Comparison of ENCODE assay signal across 9 mouse cellular contexts in the genomic region with DNA sequence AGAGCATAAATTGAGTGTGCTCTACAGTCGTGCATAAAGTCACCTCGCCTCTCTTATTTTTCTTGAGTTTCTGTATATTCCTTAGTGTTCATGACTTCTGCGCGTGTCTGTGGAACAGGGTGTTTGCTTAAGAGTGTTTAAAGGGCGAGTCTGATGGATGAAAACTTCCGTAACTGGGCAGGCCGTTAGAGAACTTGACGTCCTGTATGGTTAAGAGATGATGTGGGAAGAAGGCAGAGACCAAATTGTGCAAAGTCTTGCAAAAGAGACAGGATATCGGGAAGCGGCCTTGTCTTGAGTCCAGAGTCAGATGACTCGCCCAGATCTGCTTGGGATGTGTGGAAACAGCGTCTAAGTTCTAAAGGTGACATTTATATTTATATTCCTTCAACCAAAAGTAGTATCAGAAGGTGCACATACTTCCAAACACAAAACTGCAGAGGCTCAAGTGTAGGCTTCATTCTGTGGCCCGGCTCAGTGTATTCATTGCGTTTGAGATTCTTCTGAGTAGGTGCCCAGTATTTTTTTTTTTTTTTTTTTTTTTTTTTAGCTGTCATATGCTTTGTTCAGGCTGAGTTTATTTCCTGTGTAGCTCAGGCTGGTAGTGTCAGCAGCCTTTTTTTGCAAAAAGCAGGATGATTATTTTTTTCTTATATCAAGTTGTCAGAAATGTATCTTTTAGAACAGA. TPM values are rescaled to one million over a fixed set of nuclear protein-coding genes. Genes with fewer than 3 reads are reported as not detected.
DNase-seq lines count a peak whose midpoint lies in the region; ATAC-seq and TF ChIP-seq lines count a peak whose summit lies in the region.
"Had no signal": no experiment of that assay in that cellular context is flagged by ENCODE, and none has a peak within 500 bp of the region (broad histone marks: within the 10 kb centered on the region; RNA-seq: fewer than 3 reads in every experiment).

No protein-coding gene starts in this region.

- no peak for TF ChIP-seq CTCF in MEL (IDR thresholded peaks at IDR 0.05 in 2 of 3, conservative IDR thresholded peaks at IDR 0.05 in 1 of 3; ENCODE audit: control insufficient read depth in 1 of 3, insufficient read depth in 1 of 3, low read depth in 2 of 3, low read length in 3 of 3, poor library complexity in 1 of 3, severe bottlenecking in 1 of 3)
- no peak for TF ChIP-seq CTCF in hindbrain, postnatal 0 days (IDR thresholded peaks at IDR 0.05; ENCODE audit: low read depth)
- no peak for TF ChIP-seq CTCF in liver, postnatal 0 days (IDR thresholded peaks at IDR 0.05; ENCODE audit: low read depth)
- TF ChIP-seq CTCF in olfactory bulb, adult 2 months (IDR thresholded peaks at IDR 0.05; ENCODE audit: insufficient read depth, low read depth, low read length) = no peak

- H3K27ac ChIP-seq in MEL (ENCODE audit: control insufficient read depth, low read depth, low read length) = peak overlapping the region; percentile 80
- H3K27ac ChIP-seq in forebrain, embryonic 14.5 days (ENCODE audit: low read depth, low read length) = peak overlapping the region; percentile 86
- peak overlapping the region; percentile 95 for H3K27ac ChIP-seq in hindbrain, postnatal 0 days
- H3K27ac ChIP-seq in liver, postnatal 0 days (ENCODE audit: low read depth) = peak overlapping the region; percentile 84
- peak overlapping the region; percentile 68 for H3K27ac ChIP-seq in olfactory bulb, adult 2 months (ENCODE audit: insufficient read depth, low read depth, low read length)

- peaks cover 0 to 9% of the 10 kb centered on the region in 2 experiments; a peak in 2 of 4 replicates for H3K36me3 ChIP-seq in MEL (ENCODE audit: control insufficient read depth in 1 of 2, insufficient read depth in 2 of 2, low read length in 2 of 2)
- H3K36me3 ChIP-seq in forebrain, embryonic 14.5 days (ENCODE audit: control insufficient read depth, insufficient read depth, low read length) = 0 out of 2 replicates have a peak, but pooled peaks cover 4% of the 10 kb centered on the region
- no peaks in the 10 kb centered on the region for H3K36me3 ChIP-seq in hindbrain, postnatal 0 days (ENCODE audit: insufficient read depth, low read length)
- H3K36me3 ChIP-seq in liver, postnatal 0 days (replicated peaks; ENCODE audit: insufficient read depth, low read length) = no peaks in the 10 kb centered on the region

- 20% methylated on average over 14 of the region's 14 CpGs for WGBS in forebrain, embryonic 14.5 days
- 11% methylated on average over 14 of the region's 14 CpGs for WGBS in hindbrain, postnatal 0 days
- WGBS in liver, postnatal 0 days (ENCODE audit: insufficient replicate concordance) = 12% methylated on average over 14 of the region's 14 CpGs
- WGBS in olfactory bulb, adult 2 months = 9% methylated on average over 14 of the region's 14 CpGs

- ATAC-seq in cerebellum, adult (ENCODE audit: insufficient number of reproducible peaks, low FRiP score, low TSS enrichment) = no peak
- no peak for ATAC-seq in forebrain, embryonic 14.5 days
- ATAC-seq in hindbrain, postnatal 0 days = no peak
- no peak for ATAC-seq in liver, postnatal 0 days

- TF ChIP-seq EP300 in MEL (IDR thresholded peaks at IDR 0.05; ENCODE audit: low read depth in 1 of 2, low read length in 2 of 2) = no peak
- no peak; the same call in 1 of the 2 replicates for TF ChIP-seq EP300 in liver, postnatal 0 days (IDR thresholded peaks at IDR 0.05; ENCODE audit: low read depth)

- TF ChIP-seq RAD21 in MEL (IDR thresholded peaks at IDR 0.05; ENCODE audit: low read depth, low read length) = no peak

- DNase-seq in cerebellum, adult 9-11 months = peak; percentile 31
- peak; percentile 65 for DNase-seq in MEL (ENCODE audit: low read depth, low spot score)
- no peak for DNase-seq in forebrain, embryonic 14.5 days (ENCODE audit: low spot score)
- peak; percentile 13 for DNase-seq in hindbrain, postnatal 0 days (ENCODE audit: low spot score)
- peak; percentile 23 for DNase-seq in liver, postnatal 0 days
- DNase-seq in right cerebral cortex, postnatal 4 days = no peak

- no peaks in the 10 kb centered on the region for H3K27me3 ChIP-seq in MEL (ENCODE audit: control insufficient read depth in 1 of 2, insufficient read depth in 2 of 2, low read length in 2 of 2)
- H3K27me3 ChIP-seq in forebrain, embryonic 14.5 days (replicated peaks; ENCODE audit: control insufficient read depth, insufficient read depth, low read length) = no peaks in the 10 kb centered on the region
- H3K27me3 ChIP-seq in hindbrain, postnatal 0 days (ENCODE audit: insufficient read depth, low read length) = no peaks in the 10 kb centered on the region
- H3K27me3 ChIP-seq in liver, postnatal 0 days (ENCODE audit: insufficient read depth, low read length) = no peaks in the 10 kb centered on the region

- no peaks in the 10 kb centered on the region for H3K9me3 ChIP-seq in MEL (replicated peaks; ENCODE audit: insufficient read depth, low read length)
- no peaks in the 10 kb centered on the region for H3K9me3 ChIP-seq in forebrain, embryonic 14.5 days (replicated peaks; ENCODE audit: control insufficient read depth, low read length)
- no peaks in the 10 kb centered on the region for H3K9me3 ChIP-seq in hindbrain, postnatal 0 days (ENCODE audit: low read length)
- H3K9me3 ChIP-seq in liver, postnatal 0 days (ENCODE audit: low read length) = no peaks in the 10 kb centered on the region

- H3K4me1 ChIP-seq in MEL (ENCODE audit: control insufficient read depth in 1 of 2, insufficient read depth in 2 of 2, low read length in 2 of 2) = peaks cover 5 to 15% of the 10 kb centered on the region in 2 experiments
- peaks cover 5% of the 10 kb centered on the region; the same call in 1 of the 2 replicates for H3K4me1 ChIP-seq in forebrain, embryonic 14.5 days (ENCODE audit: control insufficient read depth, insufficient read depth, low read length)
- peaks cover 9% of the 10 kb centered on the region for H3K4me1 ChIP-seq in hindbrain, postnatal 0 days (ENCODE audit: insufficient read depth, low read length)
- peaks cover 13% of the 10 kb centered on the region; the same call in 1 of the 2 replicates for H3K4me1 ChIP-seq in liver, postnatal 0 days (ENCODE audit: insufficient read depth)
- no peaks in the 10 kb centered on the region; the same call in 1 of the 2 replicates for H3K4me1 ChIP-seq in olfactory bulb, adult 2 months (ENCODE audit: control insufficient read depth, insufficient read depth, low read length)

- no peak for TF ChIP-seq POLR2A in MEL (IDR thresholded peaks at IDR 0.05; ENCODE audit: control insufficient read depth in 1 of 2, insufficient read depth in 1 of 2, low read depth in 1 of 2, low read length in 2 of 2, poor library complexity in 1 of 2)
- no peak for TF ChIP-seq POLR2A in olfactory bulb, adult 2 months (IDR thresholded peaks at IDR 0.05; ENCODE audit: insufficient read depth, low read depth, low read length)

- peak overlapping the region; percentile 92 for H3K9ac ChIP-seq in MEL (ENCODE audit: control insufficient read depth, low read depth, low read length, poor library complexity, severe bottlenecking)
- H3K9ac ChIP-seq in forebrain, embryonic 14.5 days (ENCODE audit: low read length) = peak overlapping the region; percentile 79
- peak overlapping the region; percentile 91 for H3K9ac ChIP-seq in hindbrain, postnatal 0 days (replicated peaks; ENCODE audit: low read length)
- peak overlapping the region; percentile 82 for H3K9ac ChIP-seq in liver, postnatal 0 days (replicated peaks)

- H3K4me2 ChIP-seq in forebrain, embryonic 14.5 days (ENCODE audit: low read length) = peak overlapping the region; percentile 72
- H3K4me2 ChIP-seq in hindbrain, postnatal 0 days (ENCODE audit: low read depth, low read length) = peak overlapping the region; percentile 69
- peak overlapping the region; percentile 85 for H3K4me2 ChIP-seq in liver, postnatal 0 days (ENCODE audit: low read depth, low read length)

- peak overlapping the region; percentile 77 to 96 for H3K4me3 ChIP-seq in MEL (ENCODE audit: control insufficient read depth in 1 of 2, insufficient read depth in 1 of 2, low read depth in 2 of 2, low read length in 2 of 2)
- peak overlapping the region; percentile 56 for H3K4me3 ChIP-seq in forebrain, embryonic 14.5 days (ENCODE audit: low read depth, low read length)
- peak overlapping the region; percentile 88 for H3K4me3 ChIP-seq in hindbrain, postnatal 0 days (ENCODE audit: low read length)
- peak overlapping the region; percentile 61 for H3K4me3 ChIP-seq in liver, postnatal 0 days (ENCODE audit: low read depth, low read length)
- peak overlapping the region; percentile 94 for H3K4me3 ChIP-seq in olfactory bulb, adult 2 months (ENCODE audit: insufficient read depth, low read depth, low read length)

- peaks cover 11% of the 10 kb centered on the region for H3K79me2 ChIP-seq in MEL (ENCODE audit: control insufficient read depth, insufficient read depth, low read length, poor library complexity)

TF ChIP-seq in MEL, 35 proteins besides CTCF, POLR2A, EP300 and RAD21:
- peak; percentile 44; the same call in 1 of the 2 replicates for TF ChIP-seq SIN3A (IDR thresholded peaks at IDR 0.05; ENCODE audit: low read length)
- TF ChIP-seq ETS1 (IDR thresholded peaks at IDR 0.05; ENCODE audit: low read depth, low read length) = no peak
- no peak for TF ChIP-seq GATA1 (IDR thresholded peaks at IDR 0.05; ENCODE audit: low read depth, low read length)
- peak; percentile 69 for TF ChIP-seq ZNF384 (IDR thresholded peaks at IDR 0.05; ENCODE audit: low read depth, low read length)
- TF ChIP-seq MXI1 (IDR thresholded peaks at IDR 0.05; ENCODE audit: low read depth, low read length) = peak; percentile 48; the same call in 1 of the 2 replicates

RNA-seq across cellular contexts. Expression of a gene that starts 1.2 kb away (rescaled TPM):
- 3.5 and 3.9 TPM in 2 replicates for total RNA-seq in MEL (2012; rRNA removed)
- 1 to 10 TPM in 1 of 2 experiments, not detected in 1; 4.8 TPM for polyA plus RNA-seq in MEL (2012; ENCODE audit: insufficient read depth in 1 of 2, insufficient read length in 2 of 2, low read depth in 1 of 2, low replicate concordance in 2 of 2, missing spikeins in 1 of 2)
- polyA plus RNA-seq in forebrain, embryonic 14.5 days (2014; fragmentation: Nextera tagmentation; extraction: Ambion mirVana) = 28.0 and 36.8 TPM in 2 replicates
- total RNA-seq in hindbrain, postnatal 0 days (2014; rRNA removed) = 26.3 and 29.0 TPM in 2 replicates
- 35.2 and 38.5 TPM in 2 replicates for polyA plus RNA-seq in hindbrain, postnatal 0 days (2015; fragmentation: Nextera tagmentation; extraction: Ambion mirVana)
- polyA plus RNA-seq in liver, postnatal 0 days (2015; fragmentation: Nextera tagmentation; extraction: Ambion mirVana) = 15.7 and 17.5 TPM in 2 replicates
- not detected in 2 replicates for polyA plus RNA-seq in olfactory bulb, adult 2 months (2012; ENCODE audit: insufficient read depth, insufficient read length, low replicate concordance, missing spikeins)

RNA-seq across cellular contexts. Expression of a gene that starts 43.7 kb away (rescaled TPM):
- not detected in 2 replicates for total RNA-seq in MEL (2012; rRNA removed)
- polyA plus RNA-seq in MEL (2012; ENCODE audit: insufficient read depth in 1 of 2, insufficient read length in 2 of 2, low read depth in 1 of 2, low replicate concordance in 2 of 2, missing spikeins in 1 of 2) = not detected
- polyA plus RNA-seq in forebrain, embryonic 14.5 days (2014; fragmentation: Nextera tagmentation; extraction: Ambion mirVana) = 1.5 and 2.0 TPM in 2 replicates
- total RNA-seq in hindbrain, postnatal 0 days (2014; rRNA removed) = 2.9 and 3.3 TPM in 2 replicates
- 3.6 and 4.3 TPM in 2 replicates for polyA plus RNA-seq in hindbrain, postnatal 0 days (2015; fragmentation: Nextera tagmentation; extraction: Ambion mirVana)
- polyA plus RNA-seq in liver, postnatal 0 days (2015; fragmentation: Nextera tagmentation; extraction: Ambion mirVana) = 0.09 and 0.16 TPM in 2 replicates
- not detected in 2 replicates for polyA plus RNA-seq in olfactory bulb, adult 2 months (2012; ENCODE audit: insufficient read depth, insufficient read length, low replicate concordance, missing spikeins)
- total RNA-seq: hematopoietic stem cell, adult 5-6 weeks had no signal

Comparison
In these comparisons a context has a peak if more than half of its experiments do, and no peak if none do; other contexts are left out.
1. DNase-seq: peak in cerebellum, adult 9-11 months (single experiment), MEL (single experiment), hindbrain, postnatal 0 days (single experiment) and liver, postnatal 0 days (single experiment); none in forebrain, embryonic 14.5 days (single experiment) and right cerebral cortex, postnatal 4 days (single experiment).
2. Peak in every context shown above with its lines, with median percentiles within 50 percentile points of each other: H3K27ac ChIP-seq, H3K4me3 ChIP-seq, H3K9ac ChIP-seq and H3K4me2 ChIP-seq.